Mouse (Mus musculus) midbrain, postnatal 0 days (tissue): ENCODE data around the gene Rasa2. TPM values are rescaled to one million over a fixed set of nuclear protein-coding genes. Genes with fewer than 3 reads are reported as not detected.
A peak's percentile ranks its signal among the peaks of the same experiment; 100 is the strongest.

Source experiments
- ATAC-seq: fragments of 200-750 bp; cut with Nextera tagmentation; 2 replicates; pipeline ENCODE4 v1.8.0; 2017; ENCODE audit warnings: moderate number of reproducible peaks, mild to moderate bottlenecking, moderate TSS enrichment, moderate library complexity; ENCODE audit not compliant: low FRiP score
- DNase-seq: peaks from one replicate; pipeline ENCODE4 v3.0.0-alpha.2; 2015; ENCODE audit warnings: low spot score
- H3K27ac ChIP-seq: fragments of 300-500 bp; sonication (generic); 2 replicates; pipeline ENCODE4 v1.5.1; 2014; ENCODE audit warnings: low read depth, mild to moderate bottlenecking, low read length, mixed read lengths
- H3K27me3 ChIP-seq: fragments of 300-500 bp; sonication (generic); 2 replicates; pipeline ENCODE4 v1.6.1; 2014; ENCODE audit warnings: low read length, control low read depth, mixed read lengths; ENCODE audit not compliant: insufficient read depth
- H3K36me3 ChIP-seq: fragments of 300-500 bp; sonication (generic); 2 replicates; pipeline ENCODE4 v1.6.1; 2014; ENCODE audit warnings: low read length, control low read depth, mixed read lengths; ENCODE audit not compliant: insufficient read depth
- H3K4me1 ChIP-seq: fragments of 300-500 bp; sonication (generic); 2 replicates; pipeline ENCODE4 v1.6.1; 2014; ENCODE audit warnings: mild to moderate bottlenecking, control low read depth, antibody characterized with exemption, low read length, mixed read lengths; ENCODE audit not compliant: insufficient read depth
- H3K4me2 ChIP-seq: fragments of 300-500 bp; sonication (generic); 2 replicates; pipeline ENCODE4 v1.6.1; 2014; ENCODE audit warnings: low read depth, mild to moderate bottlenecking, low read length, mixed read lengths; ENCODE audit not compliant: poor library complexity, severe bottlenecking
- H3K4me3 ChIP-seq: fragments of 300-500 bp; sonication (generic); 2 replicates; pipeline ENCODE4 v1.5.1; 2014; ENCODE audit warnings: low read depth, mild to moderate bottlenecking, low read length, moderate library complexity
- H3K9ac ChIP-seq: fragments of 300-500 bp; sonication (generic); replicated peaks from 2 replicates; pipeline ENCODE4 v1.6.1; 2014; ENCODE audit warnings: mild to moderate bottlenecking, low read length, moderate library complexity, mixed read lengths; ENCODE audit not compliant: poor library complexity, severe bottlenecking
- H3K9me3 ChIP-seq: fragments of 300-500 bp; sonication (generic); 2 replicates; pipeline ENCODE4 v1.6.1; 2016; ENCODE audit warnings: low read length, control low read depth
- CTCF ChIP-seq: IDR thresholded peaks from 2 replicates; pipeline ENCODE4 v1.5.1; 2016; ENCODE audit warnings: antibody characterized with exemption, mild to moderate bottlenecking
- WGBS: fragments of 180-500 bp; shearing (Covaris S2); extraction: QIAGEN DNeasy Blood & Tissue Kit; methylation state at CpG from one replicate; pipeline ENCODE4 v1.1.7; 2014; 5-methylcytosine and 5-hydroxymethylcytosine counted together
- polyA plus RNA-seq: library from polyadenylated mRNA; unstranded; fragments of >200 nt; fragmentation: Nextera tagmentation; extraction: Ambion mirVana; gene quantifications from 2 replicates; pipeline ENCODE4 v1.2.1, GENCODE M21; 2015
- total RNA-seq: library from RNA; depleted of rRNA; stranded (reverse); fragments of >200 nt; gene quantifications from 2 replicates; pipeline ENCODE4 v1.2.3, GENCODE M21; 2014

The Rasa2 gene
- total and polyA plus RNA-seq, 2 experiments from 2014 or later = 11.5 to 13.4 TPM

DNA sequence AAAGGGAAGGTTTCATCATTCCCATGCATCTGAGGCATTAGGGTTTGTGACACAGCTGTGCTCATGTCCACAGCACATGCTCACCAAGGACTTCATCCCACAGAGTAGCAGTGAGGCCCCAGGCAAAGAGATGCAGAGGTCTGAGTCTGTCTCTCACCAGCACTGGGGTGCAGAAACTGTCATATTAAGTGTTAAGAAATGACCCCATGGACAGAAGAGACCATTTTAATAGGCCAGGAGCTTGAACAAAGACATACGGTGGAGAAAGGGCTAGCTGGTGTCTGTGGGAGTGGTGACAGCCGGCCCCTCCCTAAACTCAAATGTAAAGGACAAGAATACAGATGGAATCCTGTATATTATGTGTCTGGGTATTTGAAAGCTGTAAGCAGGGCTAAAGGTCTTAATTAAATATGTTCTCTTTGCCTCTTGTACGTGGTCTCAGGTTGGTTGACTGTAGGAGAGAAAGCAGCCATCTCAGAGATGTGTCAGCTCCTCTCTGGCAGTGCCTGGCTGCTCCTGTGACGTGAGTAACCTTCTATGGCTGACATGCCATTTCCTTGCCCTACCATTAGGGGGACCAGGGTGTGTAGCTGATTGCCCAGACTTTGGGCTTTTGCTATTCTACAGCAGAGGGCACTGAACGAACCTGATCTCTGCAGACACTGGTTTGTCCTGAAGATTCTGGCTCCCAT, 43.8 kb upstream of the Rasa2 start:
- no peaks in the 10 kb centered on the region for H3K27me3 ChIP-seq
- no peak overlapping the region for H3K4me3 ChIP-seq
- no peaks in the 10 kb centered on the region for H3K4me1 ChIP-seq
- peak; percentile 74 for TF ChIP-seq CTCF
- ATAC-seq (peak; percentile 51; the same call in 1 of the 2 replicates), DNase-seq (peak; percentile 68)
- no peaks in the 10 kb centered on the region for H3K9me3 ChIP-seq
- H3K36me3 ChIP-seq = no peaks in the 10 kb centered on the region
- no peak overlapping the region for H3K4me2 ChIP-seq
- H3K27ac ChIP-seq = no peak overlapping the region
- 40% methylated on average over 5 of the region's 5 CpGs for whole genome bisulfite sequencing
- no peak overlapping the region for H3K9ac ChIP-seq

DNA sequence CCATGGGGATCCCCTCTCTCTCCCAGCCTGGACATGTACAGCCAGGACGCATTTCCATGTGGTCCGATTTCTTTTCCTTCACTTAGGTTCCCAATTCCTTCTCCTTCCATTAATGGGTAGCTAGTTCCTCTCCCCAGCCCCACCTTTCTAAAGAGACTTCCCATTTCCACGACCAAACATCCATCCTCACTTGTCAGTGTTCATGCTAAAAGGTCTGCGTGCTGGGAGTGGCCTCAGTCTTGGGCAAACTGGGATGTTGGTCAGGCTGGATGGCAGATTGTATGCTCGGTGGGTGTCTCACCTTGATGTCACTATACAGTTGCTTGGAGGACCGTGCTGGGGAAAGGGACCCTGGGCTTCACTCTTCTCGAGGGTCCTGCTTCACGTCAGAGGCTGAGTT, 42.9 kb upstream of the Rasa2 start:
- Histone ChIP-seq H3K9ac (no peak overlapping the region), H3K4me3 (no peak overlapping the region), H3K36me3 (no peaks in the 10 kb centered on the region), H3K27me3 (no peaks in the 10 kb centered on the region), H3K27ac (no peak overlapping the region), H3K4me1 (no peaks in the 10 kb centered on the region), H3K4me2 (no peak overlapping the region), H3K9me3 (no peaks in the 10 kb centered on the region)
- DNase-seq = no peak
- 91% methylated on average over 8 of the region's 8 CpGs for WGBS
- no peak for ATAC-seq
- TF ChIP-seq CTCF = no peak

DNA sequence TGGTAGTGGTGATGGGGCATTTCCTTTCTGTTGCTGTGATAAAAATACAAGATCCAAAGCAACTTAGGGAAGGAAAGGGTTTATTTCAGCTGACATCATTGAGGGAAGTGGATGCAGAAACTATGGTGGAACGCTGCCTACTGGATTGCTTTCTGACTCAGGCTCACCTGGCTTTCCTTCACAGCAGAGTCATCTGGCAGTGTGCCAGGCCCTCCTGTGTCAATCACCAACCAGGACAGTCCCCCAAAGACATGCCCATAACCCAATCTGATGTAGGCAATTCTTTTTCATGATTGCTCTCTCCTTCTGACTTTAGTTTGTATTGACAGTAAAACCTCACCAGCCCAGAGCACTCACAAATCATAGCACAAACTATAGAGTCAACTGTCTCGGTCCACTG, 41.0 kb upstream of the Rasa2 start:
- Histone ChIP-seq H3K4me3 (no peak overlapping the region), H3K9me3 (no peaks in the 10 kb centered on the region), H3K27ac (no peak overlapping the region), H3K9ac (no peak overlapping the region), H3K27me3 (no peaks in the 10 kb centered on the region), H3K36me3 (no peaks in the 10 kb centered on the region), H3K4me1 (no peaks in the 10 kb centered on the region), H3K4me2 (no peak overlapping the region)
- TF ChIP-seq CTCF = no peak
- ATAC-seq (no peak), DNase-seq (no peak)
- WGBS = 96% methylated on average over 2 of the region's 2 CpGs

- DNase-seq (no peak), ATAC-seq (no peak)
- Histone ChIP-seq H3K36me3 (no peaks in the 10 kb centered on the region), H3K4me1 (no peaks in the 10 kb centered on the region), H3K27me3 (no peaks in the 10 kb centered on the region), H3K27ac (no peak overlapping the region), H3K9ac (no peak overlapping the region), H3K4me2 (no peak overlapping the region), H3K9me3 (no peaks in the 10 kb centered on the region), H3K4me3 (no peak overlapping the region)
- TF ChIP-seq CTCF = no peak
- WGBS = 90% methylated on average over 12 of the region's 12 CpGs
These were observed 39.8 kb upstream of the Rasa2 start for GRCm38 (mm10) chr9:96671249-96671648.

GRCm38 (mm10) chr9:96669877-96670276, 38.5 kb upstream of the Rasa2 start:
- Histone ChIP-seq H3K4me2 (peak overlapping the region; percentile 59), H3K36me3 (no peaks in the 10 kb centered on the region), H3K4me1 (no peaks in the 10 kb centered on the region), H3K9ac (peak overlapping the region; percentile 52; the same call in 1 of the 2 replicates), H3K27ac (peak overlapping the region; percentile 82), H3K27me3 (no peaks in the 10 kb centered on the region), H3K9me3 (no peaks in the 10 kb centered on the region), H3K4me3 (peak overlapping the region; percentile 33)
- peak; percentile 98 for TF ChIP-seq CTCF
- DNase-seq (peak; percentile 98), ATAC-seq (peak; percentile 100)
- 3% methylated on average over 15 of the region's 15 CpGs for WGBS

GRCm38 (mm10) chr9:96668628-96669027, 37.2 kb upstream of the Rasa2 start:
- no peak overlapping the region for H3K4me2 ChIP-seq
- TF ChIP-seq CTCF = peak; percentile 80
- no peaks in the 10 kb centered on the region for H3K36me3 ChIP-seq
- H3K27ac ChIP-seq = no peak overlapping the region
- ATAC-seq (0 out of 2 replicates have a peak, but pooled peaks have one; percentile 31), DNase-seq (peak; percentile 74)
- H3K9ac ChIP-seq = no peak overlapping the region
- 50% methylated on average over 5 of the region's 5 CpGs for WGBS
- H3K27me3 ChIP-seq = no peaks in the 10 kb centered on the region
- no peak overlapping the region for H3K4me3 ChIP-seq
- no peaks in the 10 kb centered on the region for H3K4me1 ChIP-seq
- no peaks in the 10 kb centered on the region for H3K9me3 ChIP-seq
